ENCODE assay signal across 18 mouse cellular contexts in the genomic region with DNA sequence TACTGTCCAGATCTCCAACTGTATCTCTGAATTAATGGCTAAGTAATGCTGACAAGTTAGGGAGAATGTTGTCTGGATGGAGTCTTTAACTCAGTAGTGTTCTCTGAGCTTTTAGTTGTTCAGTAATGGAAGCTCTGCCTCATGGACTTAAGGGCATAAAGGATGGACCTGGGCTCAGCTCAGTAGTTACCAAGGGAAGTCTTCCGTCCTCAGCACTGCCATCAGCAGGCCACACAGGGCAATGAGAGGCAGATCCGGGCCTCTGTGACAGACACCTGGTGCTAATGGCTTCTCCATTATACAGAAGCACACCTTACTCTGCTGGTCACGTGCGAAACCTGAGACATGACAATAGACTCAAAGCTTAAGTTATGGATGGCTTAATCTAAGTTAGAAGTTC. TPM values are rescaled to one million over a fixed set of nuclear protein-coding genes. Genes with fewer than 3 reads are reported as not detected.
DNase-seq lines count a peak whose midpoint lies in the region; ATAC-seq and TF ChIP-seq lines count a peak whose summit lies in the region.
"Had no signal": no experiment of that assay in that cellular context is flagged by ENCODE, and none has a peak within 500 bp of the region (broad histone marks: within the 10 kb centered on the region; RNA-seq: fewer than 3 reads in every experiment).

No protein-coding gene starts in this region.

- TF ChIP-seq EP300 in stomach, postnatal 0 days (optimal IDR thresholded peaks at IDR 0.05) = no peak

- H3K9ac ChIP-seq in kidney, embryonic 16.5 days (replicated peaks; ENCODE audit: low read length) = no peak overlapping the region
- H3K9ac ChIP-seq in stomach, postnatal 0 days (ENCODE audit: low read length) = no peak overlapping the region
- H3K9ac ChIP-seq: forebrain, embryonic 15.5 days; heart, embryonic 13.5 days; hindbrain, embryonic 15.5 days had no signal

- H3K4me2 ChIP-seq in kidney, embryonic 16.5 days (replicated peaks; ENCODE audit: low read depth, low read length) = no peak overlapping the region
- H3K4me2 ChIP-seq in stomach, postnatal 0 days (replicated peaks; ENCODE audit: low read depth) = no peak overlapping the region
- H3K4me2 ChIP-seq: forebrain, embryonic 15.5 days; heart, embryonic 13.5 days; hindbrain, embryonic 15.5 days had no signal

- H3K9me3 ChIP-seq in kidney, embryonic 16.5 days (ENCODE audit: low read length) = no peaks in the 10 kb centered on the region
- H3K9me3 ChIP-seq in stomach, postnatal 0 days (ENCODE audit: control insufficient read depth, low read length) = no peaks in the 10 kb centered on the region
- H3K9me3 ChIP-seq: forebrain, embryonic 15.5 days; heart, embryonic 13.5 days; hindbrain, embryonic 15.5 days had no signal

- no peak for ATAC-seq in kidney, embryonic 16.5 days (ENCODE audit: low FRiP score, low TSS enrichment)
- no peak for ATAC-seq in stomach, postnatal 0 days (ENCODE audit: low FRiP score, low TSS enrichment)
- ATAC-seq: forebrain, embryonic 15.5 days had no signal

- peaks cover 47% of the 10 kb centered on the region for H3K36me3 ChIP-seq in kidney, embryonic 16.5 days (ENCODE audit: insufficient read depth, low read length)
- peaks cover 22% of the 10 kb centered on the region for H3K36me3 ChIP-seq in stomach, postnatal 0 days (ENCODE audit: control insufficient read depth, insufficient read depth, low read length)

- H3K4me1 ChIP-seq in kidney, embryonic 16.5 days (ENCODE audit: insufficient read depth, low read length) = no peaks in the 10 kb centered on the region
- no peaks in the 10 kb centered on the region for H3K4me1 ChIP-seq in stomach, postnatal 0 days (replicated peaks; ENCODE audit: control insufficient read depth, insufficient read depth)
- H3K4me1 ChIP-seq: forebrain, embryonic 15.5 days; heart, embryonic 13.5 days; hindbrain, embryonic 15.5 days had no signal

- no peaks in the 10 kb centered on the region for H3K27me3 ChIP-seq in kidney, embryonic 16.5 days (ENCODE audit: insufficient read depth, low read length)
- no peaks in the 10 kb centered on the region for H3K27me3 ChIP-seq in stomach, postnatal 0 days (ENCODE audit: control insufficient read depth, insufficient read depth, low read length)
- H3K27me3 ChIP-seq: forebrain, embryonic 15.5 days; heart, embryonic 13.5 days; hindbrain, embryonic 15.5 days had no signal

- no peak overlapping the region for H3K4me3 ChIP-seq in kidney, embryonic 16.5 days (ENCODE audit: low read length)
- no peak overlapping the region for H3K4me3 ChIP-seq in stomach, postnatal 0 days (ENCODE audit: low read depth, low read length)
- H3K4me3 ChIP-seq: forebrain, embryonic 15.5 days; heart, adult 2 months; heart, embryonic 13.5 days; hindbrain, embryonic 15.5 days had no signal

- WGBS in kidney, embryonic 16.5 days = 82% methylated on average over 4 of the region's 4 CpGs
- 77% methylated on average over 4 of the region's 4 CpGs for WGBS in stomach, postnatal 0 days

- no peak overlapping the region for H3K27ac ChIP-seq in kidney, embryonic 16.5 days (ENCODE audit: low read length)
- no peak overlapping the region for H3K27ac ChIP-seq in stomach, postnatal 0 days (replicated peaks)
- H3K27ac ChIP-seq: forebrain, embryonic 15.5 days; heart, adult 2 months; heart, embryonic 13.5 days; hindbrain, embryonic 15.5 days had no signal

- TF ChIP-seq CTCF in stomach, postnatal 0 days (IDR thresholded peaks at IDR 0.05; ENCODE audit: low read depth) = 0 out of 2 replicates have a peak, but pooled peaks have one; percentile 7

- peak; percentile 22 for DNase-seq in heart, adult 11 months
- DNase-seq in heart, adult 8-10 months (ENCODE audit: low spot score) = no peak
- peak; percentile 16 to 37 for DNase-seq in kidney, adult 8-10 months
- peak; percentile 12 to 59 for DNase-seq in kidney, postnatal 25 days
- no peak for DNase-seq in kidney, adult 11 months
- no peak for DNase-seq in stomach, postnatal 0 days (ENCODE audit: low spot score)
- DNase-seq in urinary bladder, postnatal 14 days (ENCODE audit: low spot score) = no peak
- DNase-seq: adrenal gland, adult 2 months; adrenal gland, postnatal 25 days; cerebellum, adult 18-20 months; cerebellum, postnatal 10 days; gastrocnemius, postnatal 36 days; heart, adult 2 months; heart, postnatal 36 days had no signal

RNA-seq across cellular contexts. Expression of gene Ogdh, which starts 45.3 kb away (rescaled TPM):
- 1,000 to 10,000 TPM; 1,901 to 2,083 (median 1,945) TPM for total RNA-seq in heart, adult 8-10 months (2022)
- polyA plus RNA-seq in kidney, embryonic 16.5 days (2015; fragmentation: Nextera tagmentation; extraction: Ambion mirVana) = 155 and 157 TPM in 2 replicates
- 82.3 and 99.8 TPM in 2 replicates for polyA plus RNA-seq in stomach, postnatal 0 days (2015; fragmentation: Nextera tagmentation; extraction: Ambion mirVana)

RNA-seq across cellular contexts. Expression of gene Zmiz2, which starts 52.2 kb away (rescaled TPM):
- total RNA-seq in heart, adult 8-10 months (2022) = 10 to 100 TPM; 37.1 to 38.7 (median 37.5) TPM
- 11.7 and 12.5 TPM in 2 replicates for polyA plus RNA-seq in kidney, embryonic 16.5 days (2015; fragmentation: Nextera tagmentation; extraction: Ambion mirVana)
- polyA plus RNA-seq in stomach, postnatal 0 days (2015; fragmentation: Nextera tagmentation; extraction: Ambion mirVana) = 7.1 and 8.7 TPM in 2 replicates

Comparison
In these comparisons a context has a peak if more than half of its experiments do, and no peak if none do; other contexts are left out.
1. DNase-seq: peak in heart, adult 11 months (single experiment), kidney, adult 8-10 months (2 of 2) and kidney, postnatal 25 days (2 of 2); none in heart, adult 8-10 months (single experiment), kidney, adult 11 months (single experiment), stomach, postnatal 0 days (single experiment) and urinary bladder, postnatal 14 days (single experiment).